Mouse (Mus musculus) hindbrain, embryonic 13.5 days (tissue): ENCODE measurements around the gene 1700001C19Rik. TPM values are rescaled to one million over a fixed set of nuclear protein-coding genes. Genes with fewer than 3 reads are reported as not detected.

Experiments used
- ATAC-seq: fragments of 200-750 bp; cut with Nextera tagmentation; 2 replicates; pipeline ENCODE4 v1.8.0; 2017; ENCODE audit warnings: moderate TSS enrichment; ENCODE audit not compliant: low FRiP score
- H3K27ac ChIP-seq: fragments of 300-500 bp; sonication (generic); 2 replicates; pipeline ENCODE4 v1.5.1; 2015; ENCODE audit warnings: inconsistent platforms, mild to moderate bottlenecking, moderate library complexity
- H3K27me3 ChIP-seq: fragments of 300-500 bp; sonication (generic); 2 replicates; pipeline ENCODE4 v1.6.1; 2015; ENCODE audit warnings: mild to moderate bottlenecking, inconsistent platforms
- H3K36me3 ChIP-seq: fragments of 300-500 bp; sonication (generic); 2 replicates; pipeline ENCODE4 v1.6.1; 2015; ENCODE audit warnings: mild to moderate bottlenecking, inconsistent platforms
- H3K4me1 ChIP-seq: fragments of 300-500 bp; sonication (generic); replicated peaks from 2 replicates; pipeline ENCODE4 v1.6.1; 2015; ENCODE audit warnings: inconsistent platforms
- H3K4me2 ChIP-seq: fragments of 300-500 bp; sonication (generic); 2 replicates; pipeline ENCODE4 v1.6.1; 2015; ENCODE audit warnings: inconsistent platforms, mild to moderate bottlenecking, moderate library complexity
- H3K4me3 ChIP-seq: fragments of 300-500 bp; sonication (generic); 2 replicates; pipeline ENCODE4 v1.5.1; 2015; ENCODE audit warnings: mild to moderate bottlenecking, inconsistent platforms
- H3K9ac ChIP-seq: fragments of 300-500 bp; sonication (generic); 2 replicates; pipeline ENCODE4 v1.6.1; 2015; ENCODE audit warnings: mild to moderate bottlenecking, inconsistent platforms
- H3K9me3 ChIP-seq: fragments of 300-500 bp; sonication (generic); 2 replicates; pipeline ENCODE4 v1.6.1; 2016; ENCODE audit warnings: inconsistent platforms
- WGBS: fragments of 180-500 bp; shearing (Covaris S2); methylation state at CpG from one replicate; pipeline ENCODE4 v1.1.7; 2015; 5-methylcytosine and 5-hydroxymethylcytosine counted together
- polyA plus RNA-seq: library from polyadenylated mRNA; unstranded; fragments of >200 nt; fragmentation: Nextera tagmentation; extraction: Ambion mirVana; gene quantifications from 2 replicates; pipeline ENCODE4 v1.2.1, GENCODE M21; 2015

The 1700001C19Rik gene
- polyA plus RNA-seq, 1 experiment from 2014 or later = 0.34 TPM

GRCm38 (mm10) chr17:47384064-47384463 is 53.1 kb downstream of the 1700001C19Rik start:
- Histone ChIP-seq H3K9me3 (no peaks in the 10 kb centered on the region), H3K4me2 (no peak overlapping the region), H3K27ac (no peak overlapping the region), H3K4me1 (no peaks in the 10 kb centered on the region), H3K36me3 (peaks cover 38% of the 10 kb centered on the region), H3K4me3 (no peak overlapping the region), H3K27me3 (no peaks in the 10 kb centered on the region), H3K9ac (no peak overlapping the region)
- WGBS = 89% methylated on average over 3 of the region's 3 CpGs
- no peak for ATAC-seq

- Histone ChIP-seq H3K9ac (no peak overlapping the region), H3K27ac (no peak overlapping the region), H3K4me3 (no peak overlapping the region), H3K27me3 (no peaks in the 10 kb centered on the region), H3K4me2 (no peak overlapping the region), H3K36me3 (peaks cover 45% of the 10 kb centered on the region), H3K9me3 (no peaks in the 10 kb centered on the region), H3K4me1 (no peaks in the 10 kb centered on the region)
- ATAC-seq = no peak
- 89% methylated on average over 4 of the region's 4 CpGs for WGBS
These were observed 53.9 kb downstream of the 1700001C19Rik start for GRCm38 (mm10) chr17:47383266-47383665.

GRCm38 (mm10) chr17:47381917-47382316 is 55.3 kb downstream of the 1700001C19Rik start:
- no peaks in the 10 kb centered on the region for H3K9me3 ChIP-seq
- no peak overlapping the region for H3K4me3 ChIP-seq
- H3K4me1 ChIP-seq = no peaks in the 10 kb centered on the region
- H3K4me2 ChIP-seq = no peak overlapping the region
- H3K27ac ChIP-seq = no peak overlapping the region
- H3K27me3 ChIP-seq = no peaks in the 10 kb centered on the region
- no peak overlapping the region for H3K9ac ChIP-seq
- ATAC-seq = no peak
- WGBS = 86% methylated on average over 11 of the region's 11 CpGs
- peaks cover 58% of the 10 kb centered on the region for H3K36me3 ChIP-seq

GRCm38 (mm10) chr17:47378133-47378532 is 59.0 kb downstream of the 1700001C19Rik start:
- no peak overlapping the region for H3K4me3 ChIP-seq
- no peak overlapping the region for H3K4me2 ChIP-seq
- ATAC-seq = no peak
- WGBS = 81% methylated on average over 15 of the region's 15 CpGs
- H3K4me1 ChIP-seq = no peaks in the 10 kb centered on the region
- H3K27me3 ChIP-seq = no peaks in the 10 kb centered on the region
- no peak overlapping the region for H3K9ac ChIP-seq
- H3K9me3 ChIP-seq = no peaks in the 10 kb centered on the region
- H3K27ac ChIP-seq = no peak overlapping the region
- peaks cover 87% of the 10 kb centered on the region for H3K36me3 ChIP-seq

DNA sequence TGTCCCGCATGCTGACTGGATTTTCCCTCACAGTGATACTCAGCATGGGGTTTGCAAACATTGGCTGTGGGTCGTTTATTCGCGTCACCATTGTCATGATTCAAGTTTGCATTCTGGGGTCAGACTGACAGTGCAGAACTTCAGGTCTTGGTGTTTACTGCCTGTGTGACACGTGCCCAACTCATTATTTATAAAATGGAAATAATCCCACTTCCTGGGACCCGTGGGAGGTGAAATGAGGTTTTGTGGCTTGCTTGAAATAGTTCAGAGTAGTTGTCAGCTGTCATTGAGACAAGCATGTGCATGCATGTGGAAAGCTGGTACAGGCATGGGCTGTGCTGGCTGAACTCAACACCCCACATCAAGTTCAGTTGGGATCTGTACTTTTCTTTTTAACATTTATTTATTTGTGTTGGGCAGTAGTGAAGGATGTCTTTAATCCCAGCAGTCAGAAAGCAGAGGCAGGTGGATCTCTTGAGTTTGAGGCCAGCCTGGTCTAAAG is 60.3 kb downstream of the 1700001C19Rik start:
- H3K9me3 ChIP-seq = no peaks in the 10 kb centered on the region
- WGBS = 88% methylated on average over 6 of the region's 6 CpGs
- H3K27me3 ChIP-seq = no peaks in the 10 kb centered on the region
- no peak overlapping the region for H3K9ac ChIP-seq
- no peaks in the 10 kb centered on the region for H3K4me1 ChIP-seq
- H3K36me3 ChIP-seq = peaks cover 92% of the 10 kb centered on the region
- no peak overlapping the region for H3K4me3 ChIP-seq
- H3K27ac ChIP-seq = no peak overlapping the region
- H3K4me2 ChIP-seq = no peak overlapping the region
- ATAC-seq = no peak

DNA sequence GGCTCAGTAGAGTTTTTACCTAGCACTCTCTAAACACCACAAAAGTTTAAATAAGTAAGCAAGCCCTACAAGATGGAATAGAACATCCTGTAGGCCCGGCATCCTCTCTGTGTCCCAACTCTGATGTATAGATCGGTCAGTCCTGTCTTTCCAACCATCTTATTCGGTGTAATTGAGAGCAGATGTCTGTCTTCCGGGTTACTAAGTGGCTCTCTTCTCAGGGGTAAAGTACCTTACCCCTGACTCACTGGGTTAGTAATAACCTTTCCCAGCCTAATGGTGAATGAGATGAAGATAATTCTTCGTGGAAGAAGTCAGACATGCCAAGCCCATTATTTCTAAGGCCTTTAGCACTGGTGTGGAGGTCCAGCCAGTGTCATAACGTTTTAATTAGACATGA is 63.2 kb downstream of the 1700001C19Rik start:
- no peak for ATAC-seq
- 90% methylated on average over 6 of the region's 6 CpGs for WGBS
- peaks cover 67% of the 10 kb centered on the region for H3K36me3 ChIP-seq

GRCm38 (mm10) chr17:47371451-47371850 is 65.7 kb downstream of the 1700001C19Rik start:
- Histone ChIP-seq H3K4me3 (no peak overlapping the region), H3K4me1 (peaks cover 17% of the 10 kb centered on the region), H3K27ac (no peak overlapping the region), H3K9ac (no peak overlapping the region), H3K27me3 (peaks cover 10% of the 10 kb centered on the region), H3K9me3 (no peaks in the 10 kb centered on the region), H3K4me2 (no peak overlapping the region), H3K36me3 (peaks cover 43% of the 10 kb centered on the region)
- ATAC-seq = peak; percentile 59; the same call in 1 of the 2 replicates
- WGBS = 7% methylated on average over 4 of the region's 4 CpGs

More for the DNA sequence above, 63.2 kb downstream of the 1700001C19Rik start:
- Histone ChIP-seq H3K4me1 (peaks cover 17% of the 10 kb centered on the region), H3K4me3 (no peak overlapping the region), H3K4me2 (no peak overlapping the region), H3K27me3 (no peaks in the 10 kb centered on the region), H3K9ac (no peak overlapping the region), H3K27ac (no peak overlapping the region), H3K9me3 (no peaks in the 10 kb centered on the region)

DNA sequence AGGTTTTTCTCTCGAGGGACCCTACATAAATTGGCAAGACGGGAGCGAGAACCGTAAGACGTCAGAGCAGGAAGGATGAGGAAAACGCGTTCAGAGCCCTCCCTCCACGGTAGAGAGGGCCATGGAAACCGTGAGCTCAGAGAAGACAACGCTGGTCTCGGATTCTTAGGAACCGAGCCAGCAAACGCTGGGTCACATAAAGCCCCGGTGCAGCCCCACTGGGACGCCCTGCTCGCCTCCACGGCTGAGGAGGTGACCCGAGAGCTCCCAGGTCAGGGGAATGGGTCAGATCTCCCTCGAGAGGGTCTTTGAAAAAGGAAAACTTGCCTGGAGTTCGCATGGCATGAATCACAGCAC is 68.1 kb downstream of the 1700001C19Rik start:
- peaks cover 29% of the 10 kb centered on the region for H3K27me3 ChIP-seq
- H3K4me3 ChIP-seq = peak overlapping the region; percentile 68
- H3K36me3 ChIP-seq = peaks cover 19% of the 10 kb centered on the region
- H3K9me3 ChIP-seq = no peaks in the 10 kb centered on the region
- H3K4me2 ChIP-seq = peak overlapping the region; percentile 75
- H3K4me1 ChIP-seq = peaks cover 17% of the 10 kb centered on the region
- peak; percentile 79 for ATAC-seq
- peak overlapping the region; percentile 79 for H3K9ac ChIP-seq
- H3K27ac ChIP-seq = peak overlapping the region; percentile 84
- WGBS = 1% methylated on average over 20 of the region's 20 CpGs

DNA sequence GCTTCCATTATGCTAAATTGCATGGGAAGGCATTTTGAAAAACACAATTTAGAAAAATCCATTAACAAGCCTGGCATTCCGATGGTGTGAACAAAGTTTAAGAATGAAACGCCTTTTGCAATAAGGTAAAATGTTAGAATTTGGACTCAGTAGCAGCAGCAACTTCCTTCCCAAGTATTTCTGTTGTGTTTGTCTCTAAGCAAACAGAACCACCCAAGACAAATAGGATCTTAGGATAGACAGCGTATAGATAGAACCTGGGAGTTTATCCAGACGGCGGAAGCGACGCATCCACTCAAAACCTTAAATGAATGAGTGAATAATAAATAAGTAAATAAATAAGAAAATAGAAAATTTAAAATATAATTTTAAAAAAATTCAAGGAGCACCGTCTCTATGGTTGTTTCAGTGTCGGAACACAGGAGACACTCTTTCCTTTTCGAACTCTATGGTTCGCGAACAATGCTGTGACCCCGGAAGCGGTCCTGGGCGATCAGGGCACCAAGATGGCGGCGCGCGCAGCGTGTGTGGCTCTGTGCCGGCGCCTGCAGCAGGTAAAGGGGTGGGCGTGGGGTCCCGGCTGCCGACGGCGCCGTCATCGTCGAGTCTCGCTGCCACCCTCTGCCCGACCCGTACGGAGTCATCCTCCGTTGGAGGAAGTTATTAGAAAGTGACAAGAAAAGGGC is 68.6 kb downstream of the 1700001C19Rik start, which contains the start of gene Mrps10:
Mrps10 (plus strand) TSS at position 487 of the 686 bp plus-strand sequence.
- 4% methylated on average over 35 of the region's 35 CpGs for WGBS
- peak within 1 kb of the TSS; percentile 75 for H3K4me2 ChIP-seq
- peaks cover 14% of the 10 kb centered on the region for H3K36me3 ChIP-seq
- ATAC-seq = peak; percentile 91
- H3K27me3 ChIP-seq = peaks cover 29% of the 10 kb centered on the region
- peaks cover 17% of the 10 kb centered on the region for H3K4me1 ChIP-seq
- H3K9ac ChIP-seq = peak within 1 kb of the TSS; percentile 79
- H3K9me3 ChIP-seq = no peaks in the 10 kb centered on the region
- peak within 1 kb of the TSS; percentile 68 for H3K4me3 ChIP-seq
- peak within 1 kb of the TSS; percentile 84 for H3K27ac ChIP-seq

Other genes starting within 250 kb of the 1700001C19Rik start
- gene Mrps10, start 68.5 kb downstream of the 1700001C19Rik start, polyA plus RNA-seq = 70.6 and 75.7 TPM in 2 replicates
- 0.83 and 0.84 TPM in 2 replicates for gene Guca1b, start 52.0 kb downstream of the 1700001C19Rik start, polyA plus RNA-seq
- 0.61 and 0.65 TPM in 2 replicates for gene Guca1a, start 36.8 kb downstream of the 1700001C19Rik start, polyA plus RNA-seq
- 0.22 and 0.34 TPM in 2 replicates for gene AI661453, start 761 bp downstream of the 1700001C19Rik start, polyA plus RNA-seq
- gene Taf8, start 64.9 kb upstream of the 1700001C19Rik start, polyA plus RNA-seq = 23.4 and 23.5 TPM in 2 replicates
- gene Ccnd3, start 67.7 kb upstream of the 1700001C19Rik start, polyA plus RNA-seq = 74.3 and 75.2 TPM in 2 replicates
- gene Bysl, start 174.1 kb upstream of the 1700001C19Rik start, polyA plus RNA-seq = 33.9 and 34.2 TPM in 2 replicates
- gene Med20, start 174.2 kb upstream of the 1700001C19Rik start, polyA plus RNA-seq = 42.5 and 44.8 TPM in 2 replicates
- 2.1 and 2.7 TPM in 2 replicates for gene Gm20517, start 174.2 kb upstream of the 1700001C19Rik start, polyA plus RNA-seq
- 8.6 and 9.1 TPM in 2 replicates for gene Usp49, start 193.3 kb upstream of the 1700001C19Rik start, polyA plus RNA-seq